Mouse (Mus musculus): Measurements from ENCODE around the gene Hsd3b1.

Gene Hsd3b1

GRCm38 (mm10) chr3:98859576-98859975 is at the start of gene Hsd3b1:
Gene Hsd3b1 (minus strand): TSS chr3:98859794.
- 89% methylated on average over 3 of the region's 3 CpGs for WGBS

DNA sequence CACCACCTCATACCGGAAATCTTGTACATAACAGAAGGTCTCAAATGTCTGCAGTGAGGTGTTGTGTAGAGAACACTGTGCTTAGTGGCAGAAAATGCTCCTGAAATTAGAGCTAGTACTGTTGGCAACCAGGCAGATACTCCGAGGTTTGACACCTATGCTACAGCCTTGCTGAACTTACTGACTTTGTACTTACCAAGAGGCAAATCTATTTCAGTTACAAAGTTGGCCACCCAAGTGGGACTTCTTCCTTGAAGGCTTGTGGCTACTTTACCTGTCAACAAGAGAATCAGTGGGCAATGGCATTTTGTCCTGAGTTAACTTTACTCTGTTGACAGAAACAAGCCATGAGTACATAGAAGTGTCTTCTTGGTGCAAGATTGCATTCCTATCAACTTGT is 38.0 kb upstream of the Hsd3b1 start:
- 94% methylated on average over 2 of the region's 2 CpGs for WGBS

DNA sequence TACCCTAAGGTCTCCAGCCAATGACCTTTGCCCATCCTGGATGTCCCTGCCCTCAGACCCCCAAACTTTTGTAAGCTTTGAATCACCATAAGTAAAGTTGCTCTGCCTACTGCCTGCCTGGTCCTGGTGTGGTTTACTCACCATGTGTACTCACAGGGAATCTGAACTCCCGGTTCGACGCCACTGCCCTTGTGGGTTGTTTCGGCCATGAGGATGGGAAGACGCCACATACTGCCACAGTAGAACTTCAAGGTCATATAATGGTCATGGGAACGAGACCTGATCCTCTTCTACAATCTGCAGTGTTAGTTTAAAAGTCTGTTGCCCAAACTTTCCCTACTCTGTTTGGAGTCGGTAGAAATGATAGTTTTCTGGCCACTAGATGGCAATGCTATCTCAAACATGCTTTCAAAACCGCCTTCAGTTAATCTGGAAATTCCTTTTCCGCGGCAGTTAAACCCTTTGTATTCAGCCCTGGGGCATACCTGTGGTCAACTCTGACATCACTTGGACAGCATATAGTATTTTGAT is 35.5 kb upstream of the Hsd3b1 start:
- 43% methylated on average over 10 of the region's 10 CpGs for WGBS

DNA sequence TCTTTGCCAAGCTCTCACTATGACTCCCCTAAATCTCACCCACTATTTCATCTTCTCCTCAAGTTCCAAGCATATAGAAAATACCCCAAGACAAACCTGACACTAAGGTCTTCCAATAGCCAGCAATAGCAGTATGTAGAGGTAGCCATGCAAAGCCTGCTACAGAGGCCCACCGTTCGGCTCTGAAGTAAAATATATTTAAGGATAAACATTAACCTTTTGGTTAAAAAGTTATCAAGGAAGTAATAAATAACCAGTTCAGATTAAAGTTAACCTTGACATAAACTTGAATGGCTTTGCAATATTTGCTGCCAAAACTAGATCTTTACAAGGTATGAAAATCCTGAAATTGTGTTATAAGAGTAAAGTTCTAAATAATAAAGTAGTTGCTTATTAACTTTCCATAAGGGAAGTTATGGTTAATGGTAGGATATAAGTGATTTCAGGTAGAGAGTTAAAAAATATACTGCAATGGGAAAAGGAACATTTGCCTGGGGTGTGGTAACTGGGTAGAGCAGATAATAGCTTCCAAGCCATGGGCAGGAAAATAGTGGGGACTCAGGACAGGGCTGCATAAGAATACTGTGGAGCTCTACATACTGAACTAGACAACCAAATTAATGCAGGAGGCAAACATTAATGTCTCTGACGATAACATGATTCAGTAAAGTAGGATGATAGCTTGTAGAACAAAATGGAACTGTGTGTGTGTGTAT is 33.6 kb upstream of the Hsd3b1 start, which contains the start of gene Hao2:
Hao2 (minus strand) TSS at position 183 of the 716 bp plus-strand sequence.
- 89% methylated on average over 3 of the region's 3 CpGs for WGBS

GRCm38 (mm10) chr3:98890430-98890829 is 30.8 kb upstream of the Hsd3b1 start:
- WGBS: 90% methylated on average over 4 of the region's 4 CpGs

GRCm38 (mm10) chr3:98888206-98888605 is 28.6 kb upstream of the Hsd3b1 start:
- 90% methylated on average over 2 of the region's 2 CpGs for WGBS

DNA sequence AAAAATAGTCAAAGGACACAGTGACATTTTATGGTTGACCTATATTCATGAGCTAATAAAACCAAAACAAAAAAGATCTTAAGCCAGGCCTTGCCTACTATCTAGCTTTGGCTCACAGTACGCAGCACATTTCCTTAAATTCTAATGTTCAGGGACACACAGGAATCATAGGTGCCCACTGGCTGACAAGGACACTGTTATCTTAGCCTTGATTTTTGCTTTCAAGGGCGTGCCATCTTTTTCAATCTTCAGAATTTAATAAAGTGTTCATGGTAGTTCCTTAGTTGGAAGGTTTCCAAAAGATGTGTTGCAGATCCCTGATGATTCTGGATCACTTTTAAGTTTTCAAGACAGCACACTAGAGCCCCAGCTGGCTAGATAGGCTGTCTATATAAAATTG is 21.2 kb upstream of the Hsd3b1 start:
- 90% methylated on average over 2 of the region's 2 CpGs for WGBS

- WGBS: 58% methylated on average over 6 of the region's 6 CpGs
These were observed 20.6 kb upstream of the Hsd3b1 start for GRCm38 (mm10) chr3:98880216-98880615.

DNA sequence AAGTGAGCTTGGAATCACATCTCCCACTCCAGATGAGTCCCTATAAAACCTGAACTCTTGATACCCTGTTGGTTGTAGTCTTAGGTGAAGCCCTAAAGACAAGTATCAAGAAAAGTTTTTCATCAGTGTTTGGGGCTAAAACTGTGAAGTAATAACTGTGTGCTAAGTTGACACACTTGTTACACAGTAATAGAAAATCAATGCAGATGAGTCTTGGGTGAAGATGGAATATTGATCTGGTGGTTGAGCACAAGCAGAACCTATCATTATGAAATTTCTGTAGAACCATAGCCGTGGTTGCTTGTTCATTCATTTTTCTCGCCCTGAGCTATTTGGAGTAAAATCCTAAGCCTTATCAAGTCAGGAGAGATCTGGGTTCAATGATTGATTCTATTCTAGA is 8.6 kb upstream of the Hsd3b1 start:
- 89% methylated on average over 2 of the region's 2 CpGs for WGBS

GRCm38 (mm10) chr3:98862800-98863199 is 3.2 kb upstream of the Hsd3b1 start:
- WGBS: 100% methylated on average over 1 of the region's 1 CpGs

DNA sequence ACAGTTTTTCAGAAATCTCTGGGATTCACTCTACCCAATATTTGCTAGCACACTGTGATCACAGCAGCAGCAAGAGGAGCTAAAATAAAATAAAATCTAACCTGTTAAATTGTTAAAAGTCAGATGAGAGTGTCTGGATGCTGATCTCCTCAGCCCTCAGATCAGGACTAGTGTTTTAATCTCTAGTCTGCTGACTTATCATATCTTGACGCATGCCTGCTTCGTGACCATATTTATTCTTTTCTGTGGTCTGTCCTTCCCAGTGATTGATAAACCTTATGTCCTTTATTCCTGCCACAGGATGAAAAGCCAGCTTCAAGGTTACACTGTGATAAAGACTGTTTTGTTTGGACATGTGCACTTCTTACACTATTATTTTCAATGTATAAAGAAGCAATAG is 1.5 kb downstream of the Hsd3b1 start:
- 91% methylated on average over 2 of the region's 2 CpGs for WGBS

DNA sequence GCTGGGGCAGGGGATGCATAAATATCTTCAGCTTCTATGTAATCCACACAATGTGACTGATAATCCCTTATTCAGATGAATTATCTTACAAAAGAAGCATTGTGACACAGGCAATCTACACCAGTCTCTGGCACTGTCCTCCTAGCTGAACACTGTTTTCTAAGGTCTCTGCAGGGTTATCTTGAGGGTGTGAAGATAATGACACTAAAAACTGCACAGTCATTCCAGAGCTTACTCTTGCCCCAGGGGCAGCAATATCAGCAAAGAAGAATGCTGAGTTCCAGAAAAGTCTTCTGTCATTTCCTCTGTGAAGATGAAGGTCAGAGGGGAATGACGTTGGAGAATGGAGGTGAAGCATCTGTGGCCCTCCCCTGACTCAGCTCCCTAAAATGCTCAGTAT is 2.7 kb downstream of the Hsd3b1 start:
- 73% methylated on average over 1 of the region's 1 CpGs for WGBS

DNA sequence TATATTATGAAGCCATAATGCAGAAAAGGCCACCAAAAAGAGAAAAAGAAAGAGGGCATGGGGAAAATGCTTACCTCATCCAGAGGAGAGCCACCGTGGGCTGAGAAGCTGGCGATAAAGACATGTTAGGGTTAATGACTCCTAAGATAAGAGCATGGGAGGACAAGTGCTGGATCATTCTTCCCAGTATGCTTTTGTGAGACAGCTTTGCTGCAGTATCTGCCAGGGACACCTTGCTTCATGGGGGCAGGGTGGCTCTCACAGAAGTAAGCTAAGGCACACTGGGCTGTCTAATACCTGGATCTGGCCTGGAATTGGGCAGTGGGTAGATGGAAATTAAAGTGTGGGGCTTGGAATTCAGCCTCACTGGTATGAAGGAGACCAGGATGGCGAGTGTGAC is 4.4 kb downstream of the Hsd3b1 start:
- WGBS: 88% methylated on average over 3 of the region's 3 CpGs

DNA sequence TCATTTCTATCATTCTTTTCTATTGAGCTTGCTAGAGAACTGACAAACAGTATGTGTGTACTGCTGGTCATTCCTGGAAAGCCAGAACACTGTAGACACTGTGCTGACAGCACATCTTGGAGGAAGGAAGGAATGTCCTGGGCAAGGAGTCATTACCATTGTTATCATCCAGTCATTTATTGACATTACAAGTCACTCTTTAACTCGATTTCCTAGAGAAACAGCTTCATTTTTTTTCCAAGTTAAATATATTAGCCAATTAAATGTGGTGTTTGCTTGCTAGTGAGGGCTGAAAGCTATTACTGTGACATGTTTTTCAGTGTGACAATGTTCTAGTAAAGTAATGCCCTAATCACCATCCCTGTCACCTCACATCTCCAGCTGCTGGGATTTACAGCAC is 5.9 kb downstream of the Hsd3b1 start:
- 46% methylated on average over 1 of the region's 1 CpGs for WGBS

- WGBS: 90% methylated on average over 3 of the region's 3 CpGs
These were observed 6.5 kb downstream of the Hsd3b1 start for GRCm38 (mm10) chr3:98853051-98853450.

- WGBS: 90% methylated on average over 6 of the region's 6 CpGs
These were observed 7.0 kb downstream of the Hsd3b1 start for GRCm38 (mm10) chr3:98852631-98853030.

DNA sequence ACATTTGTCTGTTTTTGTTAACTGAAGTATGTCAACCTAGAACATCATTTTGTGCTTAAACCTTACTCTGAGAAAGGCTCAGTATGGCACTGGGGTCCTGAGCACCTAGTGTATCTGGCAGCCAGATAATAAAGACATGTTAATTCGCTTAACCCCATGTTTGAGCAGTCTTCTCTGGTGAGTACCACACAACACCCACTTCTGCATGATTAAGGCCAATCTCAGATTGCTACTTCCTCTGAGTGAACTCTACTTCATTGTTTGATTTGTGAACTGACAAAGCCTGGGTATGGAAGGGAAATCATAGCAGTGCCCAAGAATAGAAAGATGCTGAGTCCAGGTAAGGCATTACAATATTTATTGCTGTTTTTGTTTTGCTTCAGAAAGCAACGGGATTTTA is 7.7 kb downstream of the Hsd3b1 start:
- WGBS: 83% methylated on average over 2 of the region's 2 CpGs

GRCm38 (mm10) chr3:98850262-98850661 is 9.3 kb downstream of the Hsd3b1 start:
- 85% methylated on average over 5 of the region's 5 CpGs for WGBS

DNA sequence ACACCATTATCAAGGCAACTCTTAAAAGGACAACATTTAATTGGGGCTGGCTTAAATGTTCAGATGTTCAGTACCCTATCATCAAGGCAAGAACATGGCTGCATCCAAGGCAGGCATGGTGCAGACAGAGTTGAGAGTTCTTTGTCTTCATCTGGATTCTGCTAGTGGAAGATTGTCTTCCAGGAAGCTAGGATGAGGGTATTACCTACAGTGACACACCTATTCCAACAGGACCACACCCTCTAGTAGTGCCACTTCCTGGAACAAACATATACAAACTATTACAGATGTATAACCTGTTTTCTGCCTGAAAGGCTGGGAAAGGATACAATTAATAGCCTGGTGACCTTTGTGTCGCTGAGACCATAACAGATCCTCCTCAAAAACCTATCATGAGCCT is 10.7 kb downstream of the Hsd3b1 start:
- WGBS: 86% methylated on average over 1 of the region's 1 CpGs

- 78% methylated on average over 6 of the region's 6 CpGs for WGBS
These were observed 45.4 kb downstream of the Hsd3b1 start, which contains the start of gene Hsd3b6 for GRCm38 (mm10) chr3:98814101-98814670. Gene Hsd3b6 (minus strand): TSS chr3:98814443.

GRCm38 (mm10) chr3:98812653-98813052 is 46.9 kb downstream of the Hsd3b1 start:
- 82% methylated on average over 6 of the region's 6 CpGs for WGBS

- WGBS: 57% methylated on average over 3 of the region's 3 CpGs
These were observed 54.6 kb downstream of the Hsd3b1 start for GRCm38 (mm10) chr3:98805032-98805431.

Measured in cerebral cortex, adult 2 months (tissue).